ENCODE assay signal across 14 mouse cellular contexts in genomic region chr13:63944344-63945021, GRCm38 (mm10).
DNase-seq lines count a peak whose midpoint lies in the region; ATAC-seq and TF ChIP-seq lines count a peak whose summit lies in the region.
"Had no signal": no experiment of that assay in that cellular context is flagged by ENCODE, and none has a peak within 500 bp of the region (broad histone marks: within the 10 kb centered on the region; RNA-seq: fewer than 3 reads in every experiment).

No protein-coding gene starts in this region.

- DNase-seq in forebrain, postnatal 0 days = no peak
- DNase-seq in limb, embryonic 10.5 days (ENCODE audit: low spot score) = no peak
- DNase-seq in embryonic facial prominence, embryonic 14.5 days (ENCODE audit: low spot score) = peak; percentile 45
- DNase-seq in urinary bladder, postnatal 4 days (ENCODE audit: low spot score in 2 of 2) = no peak
- no peak for DNase-seq in right cerebral cortex, adult 2 months (ENCODE audit: low spot score in 2 of 2)
- DNase-seq: adrenal gland, adult 2 months; kidney, adult 18-20 months; layer of hippocampus, postnatal 36 days; thymus, adult 18-20 months had no signal

- H3K4me2 ChIP-seq in forebrain, embryonic 12.5 days = peak overlapping the region; percentile 6; the same call in 1 of the 2 replicates
- no peak overlapping the region for H3K4me2 ChIP-seq in forebrain, postnatal 0 days (ENCODE audit: low read depth)
- no peak overlapping the region for H3K4me2 ChIP-seq in limb, embryonic 12.5 days
- H3K4me2 ChIP-seq in embryonic facial prominence, embryonic 14.5 days (ENCODE audit: low read depth, low read length) = no peak overlapping the region
- 0 out of 2 replicates have a peak overlapping the region, but pooled peaks have one; percentile 0 for H3K4me2 ChIP-seq in midbrain, embryonic 15.5 days
- H3K4me2 ChIP-seq: heart, embryonic 13.5 days had no signal

- H3K27me3 ChIP-seq in forebrain, embryonic 12.5 days = peaks cover 25% of the 10 kb centered on the region
- H3K27me3 ChIP-seq in forebrain, postnatal 0 days (ENCODE audit: insufficient read depth, low read length) = no peaks in the 10 kb centered on the region
- peaks cover 11% of the 10 kb centered on the region for H3K27me3 ChIP-seq in limb, embryonic 12.5 days
- H3K27me3 ChIP-seq in limb, embryonic 10.5 days (ENCODE audit: low read depth, poor library complexity, severe bottlenecking) = peaks cover 61% of the 10 kb centered on the region
- no peaks in the 10 kb centered on the region for H3K27me3 ChIP-seq in embryonic facial prominence, embryonic 14.5 days (replicated peaks; ENCODE audit: control insufficient read depth, insufficient read depth, low read length)
- H3K27me3 ChIP-seq in midbrain, embryonic 15.5 days (replicated peaks) = peaks cover 51% of the 10 kb centered on the region
- H3K27me3 ChIP-seq: heart, embryonic 13.5 days had no signal

- no peak for ATAC-seq in forebrain, embryonic 12.5 days (ENCODE audit: low FRiP score)
- ATAC-seq in forebrain, postnatal 0 days = no peak
- no peak for ATAC-seq in limb, embryonic 12.5 days (ENCODE audit: insufficient number of reproducible peaks, insufficient read depth, low FRiP score, low TSS enrichment, low read depth)
- no peak for ATAC-seq in embryonic facial prominence, embryonic 14.5 days (ENCODE audit: low read depth)
- ATAC-seq in midbrain, embryonic 15.5 days (replicated peaks) = no peak; the same call in 1 of the 2 replicates

- no peak for TF ChIP-seq CTCF in forebrain, postnatal 0 days (IDR thresholded peaks at IDR 0.05; ENCODE audit: low read depth)

- H3K9me3 ChIP-seq in forebrain, embryonic 12.5 days = no peaks in the 10 kb centered on the region
- no peaks in the 10 kb centered on the region for H3K9me3 ChIP-seq in forebrain, postnatal 0 days (ENCODE audit: low read length)
- no peaks in the 10 kb centered on the region for H3K9me3 ChIP-seq in limb, embryonic 12.5 days
- H3K9me3 ChIP-seq in limb, embryonic 10.5 days (replicated peaks) = no peaks in the 10 kb centered on the region
- H3K9me3 ChIP-seq in embryonic facial prominence, embryonic 14.5 days (ENCODE audit: control insufficient read depth, low read length) = no peaks in the 10 kb centered on the region
- no peaks in the 10 kb centered on the region for H3K9me3 ChIP-seq in midbrain, embryonic 15.5 days
- H3K9me3 ChIP-seq: heart, embryonic 13.5 days had no signal

- 26% methylated on average over 13 of the region's 13 CpGs for WGBS in forebrain, embryonic 12.5 days
- WGBS in forebrain, postnatal 0 days = 28% methylated on average over 13 of the region's 13 CpGs
- 61% methylated on average over 13 of the region's 13 CpGs for whole genome bisulfite sequencing in limb, embryonic 12.5 days
- 67% methylated on average over 13 of the region's 13 CpGs for WGBS in limb, embryonic 10.5 days
- WGBS in embryonic facial prominence, embryonic 14.5 days = 32% methylated on average over 13 of the region's 13 CpGs
- 17% methylated on average over 13 of the region's 13 CpGs for WGBS in midbrain, embryonic 15.5 days

- peak overlapping the region; percentile 37; the same call in 1 of the 2 replicates for H3K27ac ChIP-seq in forebrain, embryonic 12.5 days
- H3K27ac ChIP-seq in forebrain, postnatal 0 days (ENCODE audit: low read depth, low read length) = no peak overlapping the region
- H3K27ac ChIP-seq in limb, embryonic 12.5 days = peak overlapping the region; percentile 35; the same call in 1 of the 2 replicates
- no peak overlapping the region for H3K27ac ChIP-seq in limb, embryonic 10.5 days
- peak overlapping the region; percentile 40 for H3K27ac ChIP-seq in embryonic facial prominence, embryonic 14.5 days (replicated peaks; ENCODE audit: low read depth, low read length)
- no peak overlapping the region for H3K27ac ChIP-seq in midbrain, embryonic 15.5 days
- H3K27ac ChIP-seq: heart, embryonic 13.5 days; liver, embryonic 14.5 days had no signal

- no peak overlapping the region for H3K4me3 ChIP-seq in forebrain, embryonic 12.5 days (replicated peaks)
- H3K4me3 ChIP-seq in forebrain, postnatal 0 days (ENCODE audit: low read depth, low read length) = no peak overlapping the region
- H3K4me3 ChIP-seq in limb, embryonic 12.5 days (replicated peaks) = no peak overlapping the region
- no peak overlapping the region for H3K4me3 ChIP-seq in limb, embryonic 10.5 days
- no peak overlapping the region for H3K4me3 ChIP-seq in embryonic facial prominence, embryonic 14.5 days (ENCODE audit: low read depth, low read length)
- H3K4me3 ChIP-seq in midbrain, embryonic 15.5 days = no peak overlapping the region
- H3K4me3 ChIP-seq: heart, embryonic 13.5 days had no signal

- H3K36me3 ChIP-seq in forebrain, embryonic 12.5 days (replicated peaks) = no peaks in the 10 kb centered on the region
- no peaks in the 10 kb centered on the region for H3K36me3 ChIP-seq in forebrain, postnatal 0 days (ENCODE audit: insufficient read depth)
- H3K36me3 ChIP-seq in limb, embryonic 12.5 days = no peaks in the 10 kb centered on the region
- no peaks in the 10 kb centered on the region for H3K36me3 ChIP-seq in limb, embryonic 10.5 days
- H3K36me3 ChIP-seq in embryonic facial prominence, embryonic 14.5 days (ENCODE audit: control insufficient read depth, insufficient read depth, low read length) = no peaks in the 10 kb centered on the region
- H3K36me3 ChIP-seq in midbrain, embryonic 15.5 days (replicated peaks) = no peaks in the 10 kb centered on the region
- H3K36me3 ChIP-seq: heart, embryonic 13.5 days had no signal

- H3K4me1 ChIP-seq in forebrain, embryonic 12.5 days = peaks cover 12% of the 10 kb centered on the region
- no peaks in the 10 kb centered on the region for H3K4me1 ChIP-seq in forebrain, postnatal 0 days (ENCODE audit: insufficient read depth)
- H3K4me1 ChIP-seq in limb, embryonic 12.5 days (replicated peaks) = peaks cover 26% of the 10 kb centered on the region
- peaks cover 21% of the 10 kb centered on the region for H3K4me1 ChIP-seq in limb, embryonic 10.5 days
- H3K4me1 ChIP-seq in embryonic facial prominence, embryonic 14.5 days (ENCODE audit: control insufficient read depth, insufficient read depth, low read length) = peaks cover 15% of the 10 kb centered on the region
- 0 out of 2 replicates have a peak, but pooled peaks cover 3% of the 10 kb centered on the region for H3K4me1 ChIP-seq in midbrain, embryonic 15.5 days

- H3K9ac ChIP-seq in forebrain, embryonic 12.5 days = no peak overlapping the region
- no peak overlapping the region for H3K9ac ChIP-seq in forebrain, postnatal 0 days
- no peak overlapping the region for H3K9ac ChIP-seq in limb, embryonic 12.5 days (replicated peaks)
- no peak overlapping the region for H3K9ac ChIP-seq in embryonic facial prominence, embryonic 14.5 days (ENCODE audit: low read depth, low read length)
- no peak overlapping the region for H3K9ac ChIP-seq in midbrain, embryonic 15.5 days
- H3K9ac ChIP-seq: heart, embryonic 13.5 days; liver, embryonic 14.5 days had no signal

Comparison
In these comparisons a context has a peak if more than half of its experiments do, and no peak if none do; other contexts are left out.
1. H3K27ac ChIP-seq: peak in forebrain, embryonic 12.5 days (single experiment), limb, embryonic 12.5 days (single experiment) and embryonic facial prominence, embryonic 14.5 days (single experiment); none in forebrain, postnatal 0 days (single experiment), limb, embryonic 10.5 days (single experiment) and midbrain, embryonic 15.5 days (single experiment).
2. H3K4me2 ChIP-seq: peak in forebrain, embryonic 12.5 days (single experiment) and midbrain, embryonic 15.5 days (single experiment); none in forebrain, postnatal 0 days (single experiment), limb, embryonic 12.5 days (single experiment) and embryonic facial prominence, embryonic 14.5 days (single experiment).